Mouse (Mus musculus) lung, adult 2 months (tissue): ENCODE results near the gene Nid1. TPM values are rescaled to one million over a fixed set of nuclear protein-coding genes. Genes with fewer than 3 reads are reported as not detected.
"Not testable (repeated sequence)": the region's sequence is repeated elsewhere in the genome, so short reads cannot be mapped to it uniquely, and the experiment has no call there.

Experiments used
- DNase-seq: peaks from one replicate; pipeline ENCODE4 v3.0.0; 2022
- H3K4me1 ChIP-seq: fragments of 200-500 bp; 2 replicates; pipeline ENCODE4 v1.6.1; 2011; ENCODE audit warnings: low read length; ENCODE audit not compliant: control insufficient read depth, insufficient read depth
- H3K4me3 ChIP-seq: fragments of 200-500 bp; replicated peaks from 2 replicates; pipeline ENCODE3; 2011; ENCODE audit warnings: low read depth, mild to moderate bottlenecking, control low read depth, low read length; ENCODE audit errors: extremely low read depth
- CTCF ChIP-seq: fragments of 200-500 bp; IDR thresholded peaks from 2 replicates; pipeline ENCODE4 v1.5.1; 2011; ENCODE audit warnings: mild to moderate bottlenecking, low read length, control low read depth; ENCODE audit not compliant: insufficient read depth
- POLR2A ChIP-seq: fragments of 200-500 bp; IDR thresholded peaks from 2 replicates; pipeline ENCODE4 v1.6.1; 2011; ENCODE audit warnings: low read depth, mild to moderate bottlenecking, control low read depth, low read length, borderline replicate concordance; ENCODE audit errors: extremely low read depth
- WGBS: fragments of 180-500 bp; shearing (Covaris S2); methylation state at CpG from one replicate; pipeline ENCODE4 v1.1.7; 2018; 5-methylcytosine and 5-hydroxymethylcytosine counted together
- polyA plus RNA-seq: library from polyadenylated mRNA; depleted of rRNA; stranded (reverse); fragments of >200 nt; gene quantifications from 2 replicates; pipeline ENCODE4 v1.2.3, GENCODE M21; 2012

Gene Nid1
- polyA plus RNA-seq, 1 experiment: 94.2 TPM

- Histone ChIP-seq H3K4me1 (peaks cover 5% of the 10 kb centered on the region; the same call in 1 of the 2 replicates), H3K4me3 (no peak overlapping the region)
- WGBS: 42% methylated on average over 4 of the region's 4 CpGs
- no peak for TF ChIP-seq CTCF
- no peak for DNase-seq
Measured at GRCm38 (mm10) chr13:13458138-13458737, 20.9 kb downstream of the Nid1 start.

DNA sequence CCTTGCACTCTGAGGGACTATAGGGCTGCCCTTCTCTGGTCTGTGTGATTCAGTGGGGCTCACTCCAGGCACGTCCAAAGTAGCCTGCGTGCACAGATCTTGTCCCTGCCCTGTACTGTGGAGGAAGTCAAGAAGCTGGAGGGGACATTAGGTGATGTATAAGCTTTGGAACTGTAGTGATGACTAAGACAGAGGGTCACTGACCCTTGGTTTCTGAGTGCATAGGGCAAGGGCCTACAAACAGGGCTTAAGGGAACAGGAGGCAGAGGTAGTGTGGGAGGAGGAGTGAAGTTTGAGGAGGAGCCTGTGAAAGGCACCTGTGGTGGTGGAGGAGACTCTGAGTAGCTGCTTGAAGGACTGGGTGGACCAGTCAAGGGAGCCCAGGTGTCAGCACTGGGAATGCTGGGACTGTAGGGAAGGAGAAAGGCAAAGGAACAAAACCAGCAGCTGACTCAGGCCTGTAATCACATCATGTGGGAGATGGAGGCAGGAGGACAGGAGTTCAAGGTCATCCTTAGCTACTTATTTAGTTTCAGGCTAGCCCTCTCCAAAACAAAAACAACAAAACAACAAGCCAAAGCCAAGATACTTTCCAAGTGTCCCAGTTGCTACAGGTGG lies 23.3 kb downstream of the Nid1 start:
- peaks cover 4% of the 10 kb centered on the region; the same call in 1 of the 2 replicates for H3K4me1 ChIP-seq
- WGBS: 85% methylated on average over 2 of the region's 2 CpGs
- no peak for DNase-seq
- no peak for TF ChIP-seq CTCF
- TF ChIP-seq POLR2A: no peak
- H3K4me3 ChIP-seq: no peak overlapping the region

DNA sequence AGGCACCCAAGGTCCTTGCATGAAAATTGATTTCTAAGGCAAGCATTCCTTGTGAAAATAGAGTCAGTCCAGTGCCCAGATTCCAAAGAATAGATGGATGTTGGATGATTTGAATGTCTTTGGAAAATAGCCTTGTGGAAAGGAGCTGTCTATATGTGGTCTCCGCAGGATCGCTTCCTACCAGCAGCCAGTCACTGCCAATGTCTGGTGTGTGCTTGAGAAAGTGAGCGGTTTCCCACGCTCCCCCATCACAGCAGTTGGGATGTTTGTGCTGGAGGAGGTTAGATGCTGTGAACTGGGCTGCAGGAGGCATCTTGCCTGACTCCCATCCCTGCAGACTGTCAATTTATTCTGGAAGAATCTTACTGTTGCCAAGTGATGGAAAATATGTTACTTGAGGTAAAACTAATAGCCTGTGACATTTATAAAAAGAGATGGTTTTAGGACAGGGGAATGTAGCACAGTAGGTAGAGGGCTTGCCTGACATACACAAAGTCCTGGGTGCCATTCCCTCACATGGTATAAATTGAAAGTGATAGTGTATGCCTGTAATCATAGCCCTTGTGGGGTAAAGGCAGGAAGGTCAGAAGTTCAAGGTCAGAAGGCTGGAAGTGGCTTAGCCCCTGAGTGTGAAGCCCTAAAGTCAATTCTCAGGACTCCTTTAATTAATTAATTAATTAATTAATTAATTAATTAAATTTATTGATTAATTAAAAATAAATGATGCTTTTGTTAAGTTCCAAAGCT lies 24.3 kb downstream of the Nid1 start:
- Histone ChIP-seq H3K4me3 (no peak overlapping the region), H3K4me1 (peaks cover 3% of the 10 kb centered on the region; the same call in 1 of the 2 replicates)
- 78% methylated on average over 4 of the region's 4 CpGs for WGBS
- no peak for TF ChIP-seq POLR2A
- no peak for DNase-seq

GRCm38 (mm10) chr13:13463949-13464348 lies 26.6 kb downstream of the Nid1 start:
- TF ChIP-seq CTCF (no peak), POLR2A (no peak)
- WGBS: 79% methylated on average over 3 of the region's 3 CpGs
- no peak for DNase-seq
- Histone ChIP-seq H3K4me3 (no peak overlapping the region), H3K4me1 (peaks cover 3% of the 10 kb centered on the region; the same call in 1 of the 2 replicates)

GRCm38 (mm10) chr13:13467249-13467648 lies 29.9 kb downstream of the Nid1 start:
- not testable (repeated sequence) for H3K4me1 ChIP-seq, H3K4me3 ChIP-seq, DNase-seq

DNA sequence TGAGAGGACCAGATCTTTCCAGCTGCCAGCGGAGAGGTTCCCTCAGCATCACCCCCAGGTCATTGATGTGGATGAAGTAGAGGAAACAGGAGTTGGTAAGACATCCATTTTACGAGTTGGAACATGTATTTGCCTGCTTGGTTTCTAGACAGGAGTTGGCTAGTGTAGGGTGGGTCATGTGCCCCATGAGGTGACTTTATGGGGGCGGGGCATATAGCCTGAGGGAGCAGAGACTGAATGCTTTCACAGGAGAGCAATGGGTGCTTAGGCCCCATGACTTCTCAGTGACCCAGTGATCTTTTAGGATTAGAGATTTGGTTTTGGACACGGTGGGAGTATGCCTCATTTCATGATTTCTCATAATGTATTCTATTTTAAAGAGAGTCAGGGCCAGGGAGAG lies 31.2 kb downstream of the Nid1 start:
- 84% methylated on average over 4 of the region's 4 CpGs for WGBS
- no peak for DNase-seq
- TF ChIP-seq POLR2A (no peak), CTCF (no peak)
- no peak overlapping the region for H3K4me3 ChIP-seq
- no peaks in the 10 kb centered on the region; the same call in 1 of the 2 replicates for H3K4me1 ChIP-seq

DNA sequence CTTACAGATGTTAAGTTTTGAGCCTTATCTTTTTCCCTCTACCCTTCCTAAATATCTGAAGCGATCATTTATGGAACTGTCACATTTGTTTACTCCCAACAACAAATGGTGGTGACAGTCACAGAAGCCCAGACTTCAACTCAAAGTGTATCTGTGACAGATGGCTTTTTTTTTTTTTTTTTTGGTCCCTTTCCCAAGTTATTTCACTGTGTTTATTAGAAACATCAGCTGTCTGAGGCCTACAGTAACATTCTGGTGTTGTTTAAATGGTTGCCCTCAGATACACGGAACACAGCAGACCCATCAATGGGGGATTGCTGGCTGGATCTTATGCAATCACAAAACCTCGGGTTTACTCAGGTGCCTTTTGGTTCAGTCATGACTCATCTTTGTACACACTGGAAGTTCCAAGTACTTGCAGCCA lies 34.0 kb downstream of the Nid1 start:
- TF ChIP-seq POLR2A (no peak), CTCF (no peak)
- no peak overlapping the region for H3K4me3 ChIP-seq
- no peak for DNase-seq
- H3K4me1 ChIP-seq: no peaks in the 10 kb centered on the region; the same call in 1 of the 2 replicates
- WGBS: 23% methylated on average over 3 of the region's 3 CpGs

GRCm38 (mm10) chr13:13474464-13474863 lies 37.1 kb downstream of the Nid1 start:
- DNase-seq, H3K4me3 ChIP-seq, H3K4me1 ChIP-seq: not testable (repeated sequence)
- 71% methylated on average over 3 of the region's 3 CpGs for WGBS

- 45% methylated on average over 2 of the region's 2 CpGs for WGBS
- H3K4me1 ChIP-seq: no peaks in the 10 kb centered on the region; the same call in 1 of the 2 replicates
- DNase-seq: no peak
- H3K4me3 ChIP-seq: no peak overlapping the region
- TF ChIP-seq POLR2A: no peak
- TF ChIP-seq CTCF: no peak
Measured at GRCm38 (mm10) chr13:13474991-13475390, 37.6 kb downstream of the Nid1 start.

DNA sequence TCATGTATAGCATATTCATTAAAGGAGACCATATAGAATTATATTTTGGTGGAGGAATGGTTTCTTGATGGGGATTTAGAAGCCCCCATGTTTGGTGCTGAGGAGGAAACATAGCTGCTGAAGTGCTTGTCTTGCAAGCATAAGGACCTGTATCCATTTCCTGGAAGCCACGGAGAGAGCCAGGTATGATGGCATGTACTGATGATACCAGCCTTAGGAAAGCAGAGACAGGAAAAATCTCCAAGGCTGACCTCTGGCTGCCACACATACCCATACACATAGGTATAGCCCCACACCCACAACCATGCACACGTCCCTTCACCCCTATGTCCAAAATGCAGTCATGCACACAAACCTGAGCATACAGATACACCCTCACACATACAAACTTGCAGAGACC lies 39.2 kb downstream of the Nid1 start:
- TF ChIP-seq CTCF (no peak), POLR2A (no peak)
- DNase-seq: no peak
- H3K4me3 ChIP-seq: no peak overlapping the region
- H3K4me1 ChIP-seq: no peaks in the 10 kb centered on the region
- 83% methylated on average over 2 of the region's 2 CpGs for WGBS
